In genomic region chr1:36982191-36982961, GRCm38 (mm10) we compare ENCODE assay signal across 23 mouse cellular contexts. TPM values are rescaled to one million over a fixed set of nuclear protein-coding genes. Genes with fewer than 3 reads are reported as not detected.
"Had no signal": no experiment of that assay in that cellular context is flagged by ENCODE, and none has a peak within 500 bp of the region (broad histone marks: within the 10 kb centered on the region; RNA-seq: fewer than 3 reads in every experiment).

No protein-coding gene starts in this region.

- H3K9me3 ChIP-seq: kidney, embryonic 15.5 days; limb, embryonic 10.5 days; limb, embryonic 13.5 days; liver, embryonic 12.5 days; liver, embryonic 15.5 days; lung, embryonic 15.5 days; megakaryocyte, embryonic 14.5 days; midbrain, embryonic 10.5 days; midbrain, embryonic 15.5 days; neural tube, embryonic 12.5 days; neural tube, embryonic 15.5 days; stomach, embryonic 15.5 days had no signal

- H3K27me3 ChIP-seq: limb, embryonic 13.5 days; lung, embryonic 15.5 days; midbrain, embryonic 15.5 days; neural tube, embryonic 12.5 days; neural tube, embryonic 15.5 days; stomach, embryonic 15.5 days had no signal

- DNase-seq: kidney, postnatal 10 days; layer of hippocampus, adult 9-11 months; liver; lung, adult 18-20 months; lung, postnatal 10 days; lung, postnatal 36 days; right cerebral cortex, adult 18-20 months; right cerebral cortex, postnatal 14 days; spleen, adult 18-20 months; thymus, postnatal 25 days had no signal

- H3K9ac ChIP-seq: kidney, embryonic 15.5 days; limb, embryonic 13.5 days; liver, embryonic 12.5 days; liver, embryonic 15.5 days; lung, embryonic 15.5 days; midbrain, embryonic 15.5 days; neural tube, embryonic 12.5 days; neural tube, embryonic 15.5 days; stomach, embryonic 15.5 days had no signal

- H3K4me3 ChIP-seq: kidney, embryonic 15.5 days; layer of hippocampus, adult 2 months; limb, embryonic 10.5 days; limb, embryonic 13.5 days; liver, embryonic 12.5 days; liver, embryonic 15.5 days; lung, embryonic 15.5 days; megakaryocyte, embryonic 14.5 days; midbrain, embryonic 10.5 days; midbrain, embryonic 15.5 days; neural tube, embryonic 12.5 days; neural tube, embryonic 15.5 days; stomach, embryonic 15.5 days had no signal

- H3K36me3 ChIP-seq: kidney, embryonic 15.5 days; limb, embryonic 10.5 days; limb, embryonic 13.5 days; liver, embryonic 12.5 days; liver, embryonic 15.5 days; lung, embryonic 15.5 days; midbrain, embryonic 10.5 days; midbrain, embryonic 15.5 days; neural tube, embryonic 12.5 days; neural tube, embryonic 15.5 days; stomach, embryonic 15.5 days had no signal

- H3K4me1 ChIP-seq: kidney, embryonic 15.5 days; liver, embryonic 12.5 days; liver, embryonic 15.5 days; lung, embryonic 15.5 days; midbrain, embryonic 15.5 days; neural tube, embryonic 12.5 days; neural tube, embryonic 15.5 days; stomach, embryonic 15.5 days had no signal

- H3K27ac ChIP-seq: kidney, embryonic 15.5 days; layer of hippocampus, adult 2 months; limb, embryonic 10.5 days; limb, embryonic 13.5 days; liver, embryonic 12.5 days; liver, embryonic 15.5 days; lung, embryonic 15.5 days; midbrain, embryonic 10.5 days; midbrain, embryonic 15.5 days; neural tube, embryonic 12.5 days; neural tube, embryonic 15.5 days; stomach, embryonic 15.5 days had no signal

RNA-seq across cellular contexts. Expression of gene Vwa3b, which starts 44.0 kb away (rescaled TPM):
- polyA plus RNA-seq: kidney, embryonic 15.5 days; liver, embryonic 12.5 days; liver, embryonic 15.5 days had no signal
